Mouse (Mus musculus) hindbrain, embryonic 16.5 days (tissue): ENCODE results near the gene Ecpas. TPM values are rescaled to one million over a fixed set of nuclear protein-coding genes. Genes with fewer than 3 reads are reported as not detected.
A peak's percentile ranks its signal among the peaks of the same experiment; 100 is the strongest.

Source experiments
- ATAC-seq: fragments of 200-750 bp; cut with Nextera tagmentation; 2 replicates; pipeline ENCODE4 v1.8.0; 2017; ENCODE audit warnings: moderate TSS enrichment, moderate library complexity
- H3K27ac ChIP-seq: fragments of 300-500 bp; sonication (generic); 2 replicates; pipeline ENCODE4 v1.5.1; 2014; ENCODE audit warnings: low read depth, mild to moderate bottlenecking, control low read depth, low read length, moderate library complexity
- H3K27me3 ChIP-seq: fragments of 300-500 bp; sonication (generic); replicated peaks from 2 replicates; pipeline ENCODE4 v1.6.1; 2014; ENCODE audit warnings: low read length; ENCODE audit not compliant: control insufficient read depth, insufficient read depth
- H3K36me3 ChIP-seq: fragments of 300-500 bp; sonication (generic); 2 replicates; pipeline ENCODE4 v1.6.1; 2014; ENCODE audit warnings: mild to moderate bottlenecking, low read length, moderate library complexity, mixed read lengths; ENCODE audit not compliant: control insufficient read depth, insufficient read depth
- H3K4me1 ChIP-seq: fragments of 300-500 bp; sonication (generic); 2 replicates; pipeline ENCODE4 v1.6.1; 2014; ENCODE audit warnings: low read depth, low read length; ENCODE audit not compliant: control insufficient read depth, insufficient read depth
- H3K4me2 ChIP-seq: fragments of 300-500 bp; sonication (generic); 2 replicates; pipeline ENCODE4 v1.6.1; 2014; ENCODE audit warnings: mild to moderate bottlenecking, low read length, control low read depth, moderate library complexity
- H3K4me3 ChIP-seq: fragments of 300-500 bp; sonication (generic); 2 replicates; pipeline ENCODE4 v1.5.1; 2014; ENCODE audit warnings: mild to moderate bottlenecking, low read length, control low read depth, moderate library complexity
- H3K9ac ChIP-seq: fragments of 300-500 bp; sonication (generic); 2 replicates; pipeline ENCODE4 v1.6.1; 2014; ENCODE audit warnings: low read depth, mild to moderate bottlenecking, control low read depth, low read length, moderate library complexity
- H3K9me3 ChIP-seq: fragments of 300-500 bp; sonication (generic); 2 replicates; pipeline ENCODE4 v1.6.1; 2014; ENCODE audit warnings: mild to moderate bottlenecking, low read length, moderate library complexity; ENCODE audit not compliant: control insufficient read depth
- WGBS: fragments of 180-500 bp; shearing (Covaris S2); extraction: QIAGEN DNeasy Blood & Tissue Kit; methylation state at CpG from one replicate; pipeline ENCODE4 v1.1.7; 2014; 5-methylcytosine and 5-hydroxymethylcytosine counted together
- polyA plus RNA-seq: library from polyadenylated mRNA; unstranded; fragments of >200 nt; fragmentation: Nextera tagmentation; extraction: Ambion mirVana; gene quantifications from 2 replicates; pipeline ENCODE4 v1.2.1, GENCODE M21; 2015

The Ecpas gene
- polyA plus RNA-seq, 1 experiment from 2014 or later: 29.0 TPM

- H3K4me2 ChIP-seq: no peak overlapping the region
- H3K9ac ChIP-seq: no peak overlapping the region
- H3K27ac ChIP-seq: no peak overlapping the region
- WGBS: 44% methylated on average over 3 of the region's 3 CpGs
- H3K4me1 ChIP-seq: peaks cover 7% of the 10 kb centered on the region
- no peaks in the 10 kb centered on the region for H3K27me3 ChIP-seq
- H3K9me3 ChIP-seq: no peaks in the 10 kb centered on the region
- no peak for ATAC-seq
- no peak overlapping the region for H3K4me3 ChIP-seq
- H3K36me3 ChIP-seq: no peaks in the 10 kb centered on the region
Measured at GRCm38 (mm10) chr4:58935846-58936245, 23.3 kb upstream of the Ecpas start.

DNA sequence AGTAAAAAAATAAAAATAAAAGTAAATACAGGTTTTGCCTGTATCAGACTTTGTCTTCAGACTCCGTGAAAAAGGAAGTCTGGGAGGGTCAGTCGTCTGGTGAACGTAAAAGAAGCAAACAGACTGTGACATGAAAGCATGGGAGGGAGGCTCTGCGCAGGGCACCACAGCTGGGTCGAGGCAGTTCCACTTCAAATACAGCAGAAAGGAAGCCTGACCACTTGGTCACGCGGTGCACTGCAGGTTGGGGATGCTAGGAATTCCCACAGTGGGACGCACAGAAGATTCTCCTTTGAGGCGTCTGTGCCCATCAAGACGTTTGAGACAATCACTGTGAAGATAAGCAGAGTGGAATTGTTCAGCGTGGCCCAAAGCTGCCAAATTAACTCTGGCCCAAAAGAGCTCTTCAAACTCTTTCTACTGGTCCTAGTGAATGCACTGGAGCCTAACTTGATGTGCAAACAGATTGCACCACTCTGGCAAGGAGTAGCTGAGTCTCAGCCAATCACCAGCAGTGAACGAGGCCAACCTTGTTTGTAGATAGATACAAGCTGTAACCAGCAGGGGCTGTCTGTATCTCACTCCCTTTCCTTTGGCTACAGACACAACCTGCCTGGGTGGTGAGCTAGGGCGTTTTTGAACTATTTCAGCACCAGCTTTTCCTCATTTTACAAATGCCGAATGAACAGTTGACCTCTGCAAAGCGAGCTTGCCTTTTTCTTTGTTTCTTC lies 22.4 kb upstream of the Ecpas start:
- Histone ChIP-seq H3K27ac (no peak overlapping the region), H3K4me3 (no peak overlapping the region), H3K9ac (no peak overlapping the region), H3K4me2 (no peak overlapping the region), H3K9me3 (no peaks in the 10 kb centered on the region), H3K36me3 (no peaks in the 10 kb centered on the region), H3K4me1 (peaks cover 7% of the 10 kb centered on the region), H3K27me3 (no peaks in the 10 kb centered on the region)
- peak; percentile 94 for ATAC-seq
- 40% methylated on average over 15 of the region's 15 CpGs for WGBS

- ATAC-seq: no peak
- H3K4me1 ChIP-seq: peaks cover 7% of the 10 kb centered on the region
- WGBS: 80% methylated on average over 4 of the region's 4 CpGs
Measured at GRCm38 (mm10) chr4:58934308-58934707, 21.8 kb upstream of the Ecpas start.

GRCm38 (mm10) chr4:58932541-58932940 lies 20.0 kb upstream of the Ecpas start:
- H3K4me3 ChIP-seq: no peak overlapping the region
- ATAC-seq: no peak
- WGBS: 84% methylated on average over 6 of the region's 6 CpGs
- H3K27me3 ChIP-seq: no peaks in the 10 kb centered on the region
- H3K9ac ChIP-seq: no peak overlapping the region
- H3K27ac ChIP-seq: no peak overlapping the region
- peaks cover 7% of the 10 kb centered on the region for H3K4me1 ChIP-seq
- no peaks in the 10 kb centered on the region for H3K9me3 ChIP-seq
- H3K36me3 ChIP-seq: no peaks in the 10 kb centered on the region
- H3K4me2 ChIP-seq: no peak overlapping the region

More at GRCm38 (mm10) chr4:58934308-58934707, 21.8 kb upstream of the Ecpas start:
- no peak overlapping the region for H3K4me2 ChIP-seq
- no peak overlapping the region for H3K9ac ChIP-seq
- H3K9me3 ChIP-seq: no peaks in the 10 kb centered on the region
- H3K4me3 ChIP-seq: no peak overlapping the region
- H3K36me3 ChIP-seq: no peaks in the 10 kb centered on the region
- H3K27ac ChIP-seq: no peak overlapping the region
- no peaks in the 10 kb centered on the region for H3K27me3 ChIP-seq

GRCm38 (mm10) chr4:58927661-58928060 lies 15.1 kb upstream of the Ecpas start:
- Histone ChIP-seq H3K36me3 (no peaks in the 10 kb centered on the region), H3K27me3 (no peaks in the 10 kb centered on the region), H3K27ac (no peak overlapping the region), H3K4me2 (no peak overlapping the region), H3K4me1 (no peaks in the 10 kb centered on the region), H3K4me3 (no peak overlapping the region), H3K9me3 (peaks cover 11% of the 10 kb centered on the region), H3K9ac (no peak overlapping the region)
- ATAC-seq: no peak
- WGBS: 65% methylated on average over 3 of the region's 3 CpGs

DNA sequence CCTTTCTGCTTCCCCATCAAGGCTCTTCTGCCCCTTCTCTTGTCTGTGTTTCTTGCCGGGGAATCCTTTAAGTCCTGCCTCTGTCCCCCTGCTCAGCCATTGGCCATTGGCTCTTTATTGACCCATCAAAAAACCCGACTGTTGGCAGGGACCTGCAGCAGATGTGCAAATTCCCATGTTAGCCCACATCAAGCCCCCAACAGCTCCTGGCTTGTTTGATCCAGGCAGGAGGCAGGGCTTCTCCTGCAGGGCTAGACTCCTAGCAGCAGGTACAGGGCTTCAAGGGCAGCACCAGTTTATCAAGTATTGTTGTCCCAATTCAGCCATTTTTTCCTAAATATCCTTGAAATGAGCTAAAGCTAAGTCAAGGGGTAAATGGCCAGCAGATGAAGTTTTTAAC lies 13.6 kb upstream of the Ecpas start:
- 28% methylated on average over 2 of the region's 2 CpGs for WGBS
- Histone ChIP-seq H3K4me1 (no peaks in the 10 kb centered on the region), H3K9me3 (peaks cover 11% of the 10 kb centered on the region), H3K36me3 (no peaks in the 10 kb centered on the region), H3K4me3 (no peak overlapping the region), H3K4me2 (no peak overlapping the region), H3K9ac (no peak overlapping the region), H3K27ac (no peak overlapping the region), H3K27me3 (no peaks in the 10 kb centered on the region)
- no peak for ATAC-seq

DNA sequence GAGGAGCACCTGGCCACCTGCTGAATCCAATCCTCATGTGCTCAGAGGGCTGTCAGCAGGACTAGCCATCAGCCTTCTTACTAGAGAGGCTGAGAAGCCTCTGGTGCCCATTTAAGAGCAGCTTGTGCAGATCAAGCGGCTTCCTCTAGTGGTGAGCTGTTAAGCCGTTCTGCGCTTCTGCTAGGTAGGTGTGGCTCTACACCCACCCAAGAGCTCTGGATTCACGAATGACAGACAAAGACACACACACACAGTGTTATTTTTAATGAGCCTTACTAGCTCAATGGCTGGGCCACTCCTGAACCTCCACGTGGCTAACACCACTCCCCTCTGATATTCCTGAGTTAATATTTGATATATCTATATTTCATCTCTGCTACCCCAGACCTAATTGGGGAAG lies 13.1 kb upstream of the Ecpas start:
- H3K4me3 ChIP-seq: no peak overlapping the region
- no peak overlapping the region for H3K9ac ChIP-seq
- H3K36me3 ChIP-seq: no peaks in the 10 kb centered on the region
- no peak overlapping the region for H3K4me2 ChIP-seq
- no peaks in the 10 kb centered on the region for H3K4me1 ChIP-seq
- no peak overlapping the region for H3K27ac ChIP-seq
- no peak for ATAC-seq
- WGBS: 52% methylated on average over 5 of the region's 5 CpGs
- peaks cover 11% of the 10 kb centered on the region for H3K9me3 ChIP-seq
- H3K27me3 ChIP-seq: no peaks in the 10 kb centered on the region

- Histone ChIP-seq H3K27ac (no peak overlapping the region), H3K36me3 (no peaks in the 10 kb centered on the region), H3K4me3 (no peak overlapping the region), H3K4me1 (no peaks in the 10 kb centered on the region), H3K27me3 (no peaks in the 10 kb centered on the region), H3K9me3 (peaks cover 11% of the 10 kb centered on the region), H3K4me2 (no peak overlapping the region), H3K9ac (no peak overlapping the region)
- no peak for ATAC-seq
- 82% methylated on average over 2 of the region's 2 CpGs for WGBS
Measured at GRCm38 (mm10) chr4:58923933-58924332, 11.4 kb upstream of the Ecpas start.

DNA sequence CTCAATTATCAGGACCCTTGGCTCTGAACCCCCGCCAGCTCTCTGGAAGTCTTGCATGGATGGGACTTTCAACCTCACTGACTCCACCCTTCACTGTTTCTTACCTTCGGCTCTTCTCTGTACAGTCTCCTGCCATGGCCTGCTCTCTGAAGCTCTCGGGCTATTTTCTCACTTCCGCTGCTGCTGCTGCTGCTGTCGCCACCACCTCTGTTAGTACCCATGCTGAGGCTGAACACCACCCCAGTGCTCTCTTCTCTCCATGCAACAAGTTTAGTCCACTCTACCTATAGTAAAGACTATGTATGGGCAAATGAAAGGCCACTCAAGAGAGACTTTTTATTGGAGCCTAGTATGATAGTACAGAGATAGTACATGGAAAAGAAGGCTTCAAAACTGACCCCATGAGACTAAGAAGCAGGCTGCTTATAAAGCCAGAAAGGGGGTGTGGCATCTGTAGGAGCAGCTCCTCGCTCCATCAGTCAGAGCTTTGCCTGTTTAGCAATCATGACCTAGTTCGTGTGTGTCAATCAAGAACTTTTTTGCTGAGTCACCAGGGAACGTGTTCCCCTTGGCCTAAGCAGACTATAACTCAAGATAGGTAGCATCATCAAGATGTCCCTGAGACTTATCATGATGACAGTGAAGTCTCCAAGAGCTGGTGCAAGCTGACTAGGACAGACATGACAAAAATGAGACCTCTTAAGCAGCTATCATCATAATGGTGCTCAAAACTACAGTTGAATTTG lies 2.7 kb upstream of the Ecpas start:
- Histone ChIP-seq H3K4me1 (peaks cover 12% of the 10 kb centered on the region), H3K27ac (no peak overlapping the region), H3K4me2 (no peak overlapping the region), H3K4me3 (no peak overlapping the region), H3K27me3 (no peaks in the 10 kb centered on the region), H3K9ac (no peak overlapping the region), H3K36me3 (no peaks in the 10 kb centered on the region), H3K9me3 (no peaks in the 10 kb centered on the region; the same call in 1 of the 2 replicates)
- no peak for ATAC-seq
- 77% methylated on average over 8 of the region's 8 CpGs for WGBS
